Mouse (Mus musculus) lung, postnatal 0 days (tissue): ENCODE measurements around the gene Pla2g2d. TPM values are rescaled to one million over a fixed set of nuclear protein-coding genes. Genes with fewer than 3 reads are reported as not detected.

Source experiments
- ATAC-seq: fragments of 200-750 bp; cut with Nextera tagmentation; 2 replicates; pipeline ENCODE4 v1.8.0; 2017; ENCODE audit warnings: moderate library complexity
- DNase-seq: peaks from one replicate; pipeline ENCODE4 v3.0.0-alpha.2; 2016; ENCODE audit warnings: low spot score
- H3K27ac ChIP-seq: fragments of 300-500 bp; sonication (generic); 2 replicates; pipeline ENCODE4 v1.5.1; 2014; ENCODE audit warnings: antibody characterized with exemption, mild to moderate bottlenecking, low read length, mixed read lengths
- H3K27me3 ChIP-seq: fragments of 300-500 bp; sonication (generic); replicated peaks from 2 replicates; pipeline ENCODE4 v1.6.1; 2014; ENCODE audit warnings: low read length, mixed read lengths; ENCODE audit not compliant: insufficient read depth
- H3K36me3 ChIP-seq: fragments of 300-500 bp; sonication (generic); 2 replicates; pipeline ENCODE4 v1.6.1; 2014; ENCODE audit warnings: low read length, mixed read lengths; ENCODE audit not compliant: insufficient read depth
- H3K4me1 ChIP-seq: fragments of 300-500 bp; sonication (generic); 2 replicates; pipeline ENCODE4 v1.6.1; 2014; ENCODE audit warnings: antibody characterized with exemption, low read depth, low read length, mixed read lengths; ENCODE audit not compliant: insufficient read depth
- H3K4me2 ChIP-seq: fragments of 300-500 bp; sonication (generic); replicated peaks from 2 replicates; pipeline ENCODE4 v1.6.1; 2014; ENCODE audit warnings: low read depth, mild to moderate bottlenecking, low read length, moderate library complexity, mixed read lengths
- H3K4me3 ChIP-seq: fragments of 300-500 bp; sonication (generic); 2 replicates; pipeline ENCODE4 v1.5.1; 2014; ENCODE audit warnings: low read depth, low read length
- H3K9ac ChIP-seq: fragments of 300-500 bp; sonication (generic); replicated peaks from 2 replicates; pipeline ENCODE4 v1.6.1; 2014; ENCODE audit warnings: low read depth, mild to moderate bottlenecking
- H3K9me3 ChIP-seq: fragments of 300-500 bp; sonication (generic); 2 replicates; pipeline ENCODE4 v1.6.1; 2016; ENCODE audit warnings: low read length, mixed read lengths
- CTCF ChIP-seq: IDR thresholded peaks from 2 replicates; pipeline ENCODE4 v1.5.1; 2016; ENCODE audit warnings: antibody characterized with exemption, mild to moderate bottlenecking
- EP300 ChIP-seq: IDR thresholded peaks from 2 replicates; pipeline ENCODE4 v1.6.1; 2016; ENCODE audit warnings: antibody characterized with exemption, mild to moderate bottlenecking, control low read depth
- WGBS: fragments of 180-500 bp; shearing (Covaris S2); extraction: QIAGEN DNeasy Blood & Tissue Kit; methylation state at CpG from one replicate; pipeline ENCODE4 v1.1.7; 2014; 5-methylcytosine and 5-hydroxymethylcytosine counted together
- polyA plus RNA-seq: library from polyadenylated mRNA; unstranded; fragments of >200 nt; fragmentation: Nextera tagmentation; extraction: Ambion mirVana; gene quantifications from 2 replicates; pipeline ENCODE4 v1.2.1, GENCODE M21; 2015

Pla2g2d gene
- polyA plus RNA-seq, 1 experiment from 2014 or later: not detected

DNA sequence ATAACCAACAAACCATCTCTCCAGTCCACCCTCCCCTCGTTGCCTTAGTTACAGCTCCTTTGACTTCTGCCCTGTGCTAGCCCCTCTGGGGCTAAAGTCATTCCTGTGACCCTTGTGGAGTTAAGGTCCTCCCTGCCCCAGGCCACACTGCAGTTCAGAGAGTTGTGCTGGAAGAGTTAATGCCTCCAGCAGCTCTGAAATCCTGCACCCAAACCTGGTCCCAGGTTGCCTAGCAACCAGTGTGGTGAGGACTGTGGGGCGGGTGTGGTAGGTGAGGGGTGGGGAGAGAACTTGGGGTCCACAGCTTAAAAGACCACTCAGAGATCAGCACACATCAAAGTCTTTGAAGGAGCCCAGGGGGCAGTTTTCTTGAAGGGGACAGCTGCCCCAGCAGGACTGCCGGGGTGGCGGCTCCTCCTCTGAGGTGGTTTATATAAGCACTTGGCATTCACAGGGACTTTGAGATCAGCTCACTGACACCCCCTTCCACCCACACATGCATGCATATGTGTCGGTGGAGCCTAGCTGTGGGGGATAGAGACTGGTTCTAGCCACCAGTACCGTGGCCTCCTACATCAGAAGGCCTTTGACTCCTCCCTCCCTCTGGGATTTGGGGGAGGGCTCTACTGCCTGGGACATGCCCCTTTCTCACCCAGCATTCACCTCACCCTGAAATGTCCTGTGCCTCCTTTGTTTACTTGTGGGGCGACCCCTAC, 36.2 kb upstream of the Pla2g2d start:
- DNase-seq (no peak), ATAC-seq (no peak)
- Histone ChIP-seq H3K27ac (no peak overlapping the region), H3K4me1 (peaks cover 7% of the 10 kb centered on the region; the same call in 1 of the 2 replicates), H3K4me2 (no peak overlapping the region), H3K9ac (no peak overlapping the region), H3K9me3 (no peaks in the 10 kb centered on the region), H3K36me3 (no peaks in the 10 kb centered on the region), H3K27me3 (no peaks in the 10 kb centered on the region), H3K4me3 (no peak overlapping the region)
- no peak for TF ChIP-seq EP300
- TF ChIP-seq CTCF: no peak
- WGBS: 17% methylated on average over 7 of the region's 7 CpGs

DNA sequence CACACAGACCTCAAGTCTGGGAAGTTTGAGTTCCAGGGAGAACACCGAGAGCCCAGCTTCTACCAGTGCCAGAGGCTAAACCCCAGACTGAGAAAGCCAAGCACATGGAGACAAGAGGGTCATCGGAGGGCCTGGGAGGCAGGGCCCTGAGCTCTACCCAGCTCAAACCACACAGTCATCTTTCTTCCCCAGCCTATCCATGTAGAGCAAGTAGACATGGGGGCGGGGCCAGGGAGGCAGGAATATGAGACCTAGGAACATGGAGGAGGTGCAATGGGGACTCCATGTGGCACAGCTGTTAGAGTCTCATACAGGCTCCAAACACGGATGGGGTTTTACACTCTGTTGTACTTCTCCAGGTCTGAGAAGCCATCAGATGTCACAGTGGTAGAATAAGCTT, 29.7 kb upstream of the Pla2g2d start:
- no peaks in the 10 kb centered on the region for H3K36me3 ChIP-seq
- no peaks in the 10 kb centered on the region for H3K9me3 ChIP-seq
- 51% methylated on average over 4 of the region's 4 CpGs for WGBS
- H3K4me3 ChIP-seq: no peak overlapping the region
- DNase-seq: peak; percentile 30
- H3K27ac ChIP-seq: no peak overlapping the region
- ATAC-seq: peak; percentile 50
- H3K4me2 ChIP-seq: no peak overlapping the region
- H3K9ac ChIP-seq: no peak overlapping the region
- TF ChIP-seq CTCF: peak; percentile 15; the same call in 1 of the 2 replicates
- no peak for TF ChIP-seq EP300
- H3K4me1 ChIP-seq: no peaks in the 10 kb centered on the region
- no peaks in the 10 kb centered on the region for H3K27me3 ChIP-seq

DNA sequence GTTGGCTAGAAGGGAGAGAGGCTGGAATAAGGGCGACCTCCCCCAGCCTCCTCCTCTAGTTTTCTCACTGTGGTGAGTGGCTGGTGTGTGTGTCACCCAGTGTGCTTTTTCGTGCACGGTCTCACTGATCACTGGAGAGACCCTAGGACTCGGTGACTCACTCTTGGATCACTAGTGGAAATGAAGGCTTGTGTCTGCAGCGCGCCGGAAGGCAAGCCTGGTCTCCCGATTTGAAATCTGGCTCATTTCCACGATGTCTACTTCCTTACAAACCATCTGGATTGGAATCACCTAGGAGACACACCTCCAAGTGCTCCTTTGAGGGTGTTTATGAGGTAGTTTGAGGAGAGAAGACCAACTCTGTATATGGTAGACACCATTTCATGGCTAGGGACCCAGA, 28.7 kb upstream of the Pla2g2d start:
- Histone ChIP-seq H3K27ac (no peak overlapping the region), H3K4me2 (no peak overlapping the region), H3K36me3 (no peaks in the 10 kb centered on the region), H3K9me3 (no peaks in the 10 kb centered on the region), H3K27me3 (no peaks in the 10 kb centered on the region), H3K4me1 (no peaks in the 10 kb centered on the region), H3K4me3 (no peak overlapping the region), H3K9ac (no peak overlapping the region)
- 84% methylated on average over 9 of the region's 9 CpGs for WGBS
- TF ChIP-seq CTCF (no peak), EP300 (no peak)
- no peak for DNase-seq
- no peak for ATAC-seq

DNA sequence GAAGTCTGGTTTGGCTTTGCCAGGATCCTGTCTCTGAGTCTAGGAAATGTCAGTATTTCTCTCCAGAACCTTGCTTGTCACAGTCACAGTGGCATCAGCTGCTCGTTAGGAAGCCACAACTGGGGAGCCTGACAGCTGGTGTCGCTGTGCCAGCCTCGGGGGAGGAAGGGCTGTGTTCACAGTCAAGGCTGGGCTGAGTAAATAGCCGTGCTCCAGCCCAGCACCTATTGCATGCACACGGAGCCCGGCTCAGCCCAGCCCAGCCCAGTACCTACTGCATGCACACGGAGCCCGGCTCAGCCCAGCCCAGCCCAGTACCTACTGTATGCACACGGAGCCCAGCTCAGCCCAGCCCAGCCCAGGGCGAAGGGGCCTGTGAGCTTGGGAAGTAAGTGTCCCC, 27.7 kb upstream of the Pla2g2d start:
- H3K9me3 ChIP-seq: no peaks in the 10 kb centered on the region
- H3K4me2 ChIP-seq: no peak overlapping the region
- no peaks in the 10 kb centered on the region for H3K36me3 ChIP-seq
- H3K4me1 ChIP-seq: no peaks in the 10 kb centered on the region
- no peak overlapping the region for H3K9ac ChIP-seq
- no peak for DNase-seq
- 39% methylated on average over 10 of the region's 10 CpGs for WGBS
- H3K4me3 ChIP-seq: no peak overlapping the region
- no peak for TF ChIP-seq EP300
- peak; percentile 4; the same call in 1 of the 2 replicates for TF ChIP-seq CTCF
- H3K27ac ChIP-seq: no peak overlapping the region
- no peaks in the 10 kb centered on the region for H3K27me3 ChIP-seq
- ATAC-seq: no peak

GRCm38 (mm10) chr4:138748369-138749072, 27.0 kb upstream of the Pla2g2d start:
- Histone ChIP-seq H3K27me3 (no peaks in the 10 kb centered on the region), H3K4me1 (no peaks in the 10 kb centered on the region), H3K9ac (no peak overlapping the region), H3K36me3 (no peaks in the 10 kb centered on the region), H3K4me2 (no peak overlapping the region), H3K4me3 (no peak overlapping the region), H3K9me3 (no peaks in the 10 kb centered on the region), H3K27ac (no peak overlapping the region)
- WGBS: 50% methylated on average over 8 of the region's 8 CpGs
- TF ChIP-seq CTCF: peak; percentile 84
- TF ChIP-seq EP300: no peak
- peak; percentile 62 for DNase-seq
- ATAC-seq: peak; percentile 22; the same call in 1 of the 2 replicates

DNA sequence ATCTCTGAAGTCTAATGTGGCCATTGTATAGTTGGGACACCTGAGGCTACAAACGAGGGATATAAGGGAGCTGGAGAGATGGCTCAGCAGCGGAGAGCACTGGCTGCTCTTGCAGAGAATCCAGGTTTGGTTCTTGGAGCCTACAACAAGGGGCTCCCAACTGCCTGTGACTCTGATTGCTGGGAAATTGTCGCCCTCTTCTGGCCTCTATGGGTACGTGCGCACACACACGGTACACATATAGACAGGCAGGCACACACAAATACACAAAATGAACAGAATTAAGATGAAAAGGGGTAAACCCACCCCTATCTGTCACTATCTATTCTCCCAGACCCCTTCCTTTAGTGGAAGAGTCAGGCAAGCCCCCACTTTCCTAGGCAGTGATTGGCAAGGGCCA, 22.9 kb upstream of the Pla2g2d start:
- WGBS: 89% methylated on average over 6 of the region's 6 CpGs
- H3K27me3 ChIP-seq: no peaks in the 10 kb centered on the region

More for the DNA sequence above, 22.9 kb upstream of the Pla2g2d start:
- no peak for TF ChIP-seq CTCF
- TF ChIP-seq EP300: no peak
- no peaks in the 10 kb centered on the region for H3K9me3 ChIP-seq
- no peak overlapping the region for H3K4me2 ChIP-seq
- DNase-seq: no peak
- no peaks in the 10 kb centered on the region for H3K4me1 ChIP-seq
- no peak overlapping the region for H3K4me3 ChIP-seq
- H3K27ac ChIP-seq: no peak overlapping the region
- no peak overlapping the region for H3K9ac ChIP-seq
- ATAC-seq: no peak
- no peaks in the 10 kb centered on the region for H3K36me3 ChIP-seq
